Mouse (Mus musculus) left cerebral cortex, postnatal 10 days (tissue): ENCODE measurements at regions not wholly inside any gene's neighbourhood (a gene's known extent, or its start where the extent isn't known, plus 50 kb on each side); places are given as distances from the start of the nearest gene placed in this dataset.

ENCODE experiments used
- DNase-seq, 2 experiments: peaks; one replicate each; pipeline ENCODE4 v3.0.0; 2021 to 2022; ENCODE audit warnings: low spot score in 2 of 2, mixed read lengths in 1 of 2; ENCODE audit errors: extremely low spot score in 1 of 2
- intact Hi-C: fragments of 180-260 bp; cut with DNase I; formaldehyde crosslinking; loops from one replicate; pipeline ENCODE4 v1.15.1; 2025

DNA sequence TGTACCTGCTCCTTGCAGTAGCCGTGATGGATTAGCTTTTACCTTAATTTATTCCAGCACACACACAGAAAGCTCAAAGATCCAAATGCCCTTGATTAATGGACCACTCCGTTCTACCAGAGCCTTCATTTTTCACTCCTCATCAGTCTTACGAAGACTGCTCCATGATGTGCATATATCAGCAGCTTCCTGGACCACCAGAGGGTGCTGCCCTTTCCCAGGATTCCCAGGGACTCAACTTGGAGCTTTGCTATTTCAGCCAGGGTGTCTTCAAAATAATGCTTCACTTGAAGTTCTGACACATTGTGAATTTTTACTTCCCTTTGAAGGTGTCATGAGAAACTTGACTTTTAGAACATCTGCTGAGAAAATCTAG lies 467.8 kb upstream of the Adamts9 start:
- DNase-seq: no peak
- intact Hi-C loops: no loop called here

DNA sequence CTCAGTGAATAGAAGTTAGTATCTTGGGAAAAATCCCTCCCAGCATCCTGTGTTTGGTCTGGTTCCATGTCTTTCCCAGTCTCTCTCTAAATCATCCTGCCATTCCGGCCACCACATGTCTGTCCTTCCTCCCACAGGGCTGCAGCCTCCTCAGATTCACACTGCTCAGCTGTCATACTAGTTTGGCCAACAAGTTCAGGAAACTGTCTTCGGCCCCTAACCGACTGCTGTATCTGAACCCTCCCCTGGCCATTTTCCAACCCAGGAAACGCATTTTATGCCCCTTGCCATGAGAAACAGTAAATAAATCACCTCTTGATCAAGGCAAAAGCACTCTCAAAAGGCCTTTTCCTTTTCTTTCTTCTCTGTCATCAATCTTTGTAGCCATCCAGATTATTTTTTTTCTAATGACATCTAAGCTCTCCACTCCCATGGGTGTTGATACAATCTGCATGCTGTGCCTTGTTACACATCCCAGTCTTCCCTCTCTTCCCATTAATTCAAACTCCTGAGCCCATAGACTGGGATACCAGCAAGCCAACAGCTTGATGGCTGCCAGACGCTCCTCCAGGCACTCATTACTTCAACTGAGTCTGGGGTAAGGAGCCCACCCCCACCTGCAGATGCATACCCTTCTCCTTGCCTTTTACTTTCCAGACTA lies 467.3 kb upstream of the Adamts9 start:
- intact Hi-C loops: no loop called here
- DNase-seq: no peak

DNA sequence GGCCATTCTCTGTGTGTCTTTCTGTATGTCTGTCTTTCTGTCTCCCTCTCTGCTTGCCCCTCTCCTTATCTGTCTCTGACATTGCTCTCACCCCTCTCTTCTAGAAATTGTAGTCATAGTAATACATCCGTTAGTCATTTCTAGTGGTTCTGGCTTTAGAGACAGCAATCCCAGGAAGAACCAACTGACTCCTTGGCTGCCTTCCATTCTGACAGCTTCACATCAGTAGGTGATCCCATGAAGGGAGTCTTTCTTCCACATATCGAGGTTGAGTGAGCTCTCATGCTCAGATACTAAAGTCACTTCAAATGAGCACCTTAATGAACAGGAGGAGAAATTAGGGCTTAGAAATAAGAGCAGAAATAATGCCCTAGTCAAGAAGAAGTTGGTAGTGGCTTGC lies 455.3 kb upstream of the Adamts9 start:
- intact Hi-C loops: no loop called here
- no peak for DNase-seq

DNA sequence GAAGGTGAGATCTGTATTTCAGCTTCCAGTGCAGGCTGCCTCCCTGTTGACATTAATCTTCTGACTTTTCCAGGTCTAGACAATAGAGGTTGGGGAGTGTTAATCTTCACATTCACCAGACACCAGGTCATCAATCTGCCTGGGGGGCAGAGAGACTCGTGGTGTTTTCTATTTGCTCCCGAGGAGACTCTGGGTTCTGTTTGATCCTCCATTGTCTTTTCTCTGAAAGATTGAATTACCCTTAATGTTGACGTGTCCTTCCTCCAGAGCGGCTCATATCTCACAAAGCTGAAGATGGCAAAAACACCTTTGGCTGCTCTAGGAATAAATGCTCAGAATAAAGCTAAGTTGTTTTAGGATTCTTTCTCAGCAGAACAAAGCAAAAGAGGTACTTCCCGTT lies 453.8 kb upstream of the Adamts9 start:
- DNase-seq: no peak
- intact Hi-C loops: no loop called here

DNA sequence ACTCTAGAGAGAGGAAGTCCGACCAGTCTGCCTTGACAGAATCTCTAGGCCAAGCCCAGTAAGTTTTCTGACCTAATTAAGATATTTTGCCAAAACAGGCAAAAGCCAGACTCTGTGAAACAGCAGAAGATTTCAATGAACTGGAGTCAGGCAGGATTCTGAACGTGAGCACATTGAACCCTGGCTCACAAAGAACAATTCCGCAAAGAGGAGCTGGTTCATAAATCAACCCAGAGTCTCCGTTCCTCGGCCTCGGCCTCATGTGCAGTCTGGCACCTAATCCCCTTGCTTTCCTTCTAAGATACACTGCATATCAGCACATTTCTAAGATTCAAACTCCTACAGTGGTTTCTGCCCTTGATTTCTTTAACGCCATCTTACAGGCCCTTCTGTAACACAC lies 452.7 kb upstream of the Adamts9 start:
- DNase-seq: no peak
- intact Hi-C loops: no loop called here

DNA sequence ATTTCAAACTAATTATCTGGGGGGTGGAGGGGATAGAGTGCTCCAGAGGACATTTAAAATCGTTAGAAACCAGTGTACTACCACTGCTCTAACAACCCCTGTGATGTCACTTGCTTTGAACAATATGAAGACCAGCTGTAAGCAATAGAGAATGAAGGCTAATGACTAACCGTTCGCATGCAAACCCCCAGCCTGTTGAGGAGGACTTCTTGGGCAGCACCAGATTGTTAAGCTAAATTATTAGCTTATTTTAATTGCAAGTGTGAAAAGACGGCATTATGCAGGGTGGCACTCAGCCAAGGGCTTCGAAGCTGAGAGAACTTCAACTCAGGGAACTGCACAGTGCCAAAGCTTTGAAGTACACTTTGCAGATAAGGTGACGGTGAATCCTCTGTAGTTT lies 452.0 kb upstream of the Adamts9 start:
- DNase-seq: peak; percentile 14 to 40
- intact Hi-C loops: no loop called here

DNA sequence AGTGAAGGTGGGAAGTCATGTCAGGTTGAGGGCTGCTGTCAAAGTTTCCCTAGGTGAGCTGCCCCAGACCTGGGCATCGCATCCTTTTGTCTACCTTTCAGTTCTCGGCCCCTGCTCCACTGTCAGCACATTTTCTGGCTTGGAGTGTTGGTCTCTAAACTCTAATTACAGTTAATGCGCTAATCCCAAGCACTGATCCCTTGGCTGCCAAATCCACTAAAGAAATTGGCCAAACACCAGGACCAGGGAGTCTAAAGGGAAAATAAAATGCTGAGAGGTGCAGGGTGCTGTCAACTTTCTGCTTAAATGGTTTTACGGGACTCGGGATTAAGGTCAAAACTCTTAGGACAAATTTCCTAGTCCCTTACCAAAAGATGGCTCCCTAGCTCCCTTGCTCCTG lies 450.3 kb upstream of the Adamts9 start:
- intact Hi-C loops: no loop called here
- DNase-seq: no peak

DNA sequence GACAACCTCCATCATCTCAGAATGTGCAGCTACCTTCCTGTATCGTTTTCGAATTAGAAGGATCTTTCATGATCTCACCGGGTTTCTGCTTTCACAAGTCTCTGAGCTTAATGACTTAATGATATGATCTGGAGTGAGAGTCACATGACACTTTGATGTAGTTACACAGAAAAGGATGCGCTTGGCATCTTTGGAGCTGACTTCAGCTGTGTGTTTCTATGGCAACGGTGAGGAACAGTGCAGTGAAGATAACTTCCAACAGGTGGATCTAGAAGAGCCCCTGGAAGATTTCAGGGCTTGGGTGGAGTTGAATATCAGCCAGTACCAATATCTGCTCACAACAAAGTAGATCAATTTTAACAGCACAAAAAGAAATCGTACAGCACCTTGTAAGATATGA lies 449.1 kb upstream of the Adamts9 start:
- no peak for DNase-seq
- intact Hi-C loops: no loop called here

DNA sequence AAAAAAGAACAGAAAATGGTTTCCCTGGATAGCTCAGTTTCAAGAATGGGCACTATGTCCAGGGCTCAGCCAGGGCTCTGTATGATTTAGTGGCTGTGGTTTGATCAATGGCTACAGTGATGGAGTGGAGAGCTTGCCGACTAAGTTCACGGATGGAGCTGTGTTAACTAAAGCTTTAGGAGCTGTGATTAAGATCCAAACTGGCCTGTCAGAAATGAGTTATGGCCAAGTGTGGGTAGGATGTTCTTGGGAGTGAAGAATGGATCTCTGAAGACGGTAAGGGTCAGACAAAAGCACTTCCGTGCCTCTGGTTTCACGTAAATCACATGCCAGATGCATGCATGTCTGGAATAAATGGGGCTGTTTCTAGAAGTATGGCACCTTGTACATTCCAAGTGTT lies 447.9 kb upstream of the Adamts9 start:
- intact Hi-C loops: no loop called here
- no peak for DNase-seq

DNA sequence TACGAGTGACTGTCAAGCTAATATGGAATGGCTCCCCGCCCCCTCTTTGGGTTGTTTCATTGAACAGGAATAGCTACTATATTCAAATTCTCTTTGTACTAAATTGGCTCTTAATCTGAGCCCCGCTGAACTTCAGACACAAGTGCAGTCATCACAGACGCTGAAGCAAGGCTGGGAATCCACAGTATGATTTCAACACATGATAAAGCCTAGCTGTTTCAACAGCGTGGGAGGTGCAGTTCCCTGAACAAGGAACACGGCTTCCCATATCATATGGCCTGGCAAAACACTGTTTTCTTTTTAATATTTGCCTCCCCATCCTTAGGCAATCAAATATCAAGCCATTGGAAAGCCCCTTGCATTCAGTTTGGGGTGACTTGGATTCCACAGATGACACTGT lies 428.0 kb upstream of the Adamts9 start:
- DNase-seq: no peak
- intact Hi-C loops: no loop called here

DNA sequence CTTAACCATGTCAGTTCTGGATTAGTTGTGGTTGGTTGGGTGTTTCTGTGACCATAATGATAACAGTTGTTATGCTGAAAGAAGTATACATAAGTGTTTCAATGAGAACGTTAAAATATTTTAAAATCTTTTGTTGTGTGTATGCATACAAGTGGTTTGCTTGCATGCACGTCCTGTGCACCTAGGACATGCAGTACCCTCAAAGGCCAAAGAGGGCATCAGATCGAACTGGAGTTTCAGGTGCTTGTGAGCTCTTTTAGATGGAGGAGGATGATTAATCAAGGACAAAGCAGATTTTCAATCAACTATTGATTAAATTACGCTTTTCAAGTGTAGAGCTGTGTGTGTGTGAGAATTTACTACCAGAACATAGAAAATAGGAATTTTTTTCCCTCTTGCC lies 420.6 kb upstream of the Adamts9 start:
- DNase-seq: no peak

DNA sequence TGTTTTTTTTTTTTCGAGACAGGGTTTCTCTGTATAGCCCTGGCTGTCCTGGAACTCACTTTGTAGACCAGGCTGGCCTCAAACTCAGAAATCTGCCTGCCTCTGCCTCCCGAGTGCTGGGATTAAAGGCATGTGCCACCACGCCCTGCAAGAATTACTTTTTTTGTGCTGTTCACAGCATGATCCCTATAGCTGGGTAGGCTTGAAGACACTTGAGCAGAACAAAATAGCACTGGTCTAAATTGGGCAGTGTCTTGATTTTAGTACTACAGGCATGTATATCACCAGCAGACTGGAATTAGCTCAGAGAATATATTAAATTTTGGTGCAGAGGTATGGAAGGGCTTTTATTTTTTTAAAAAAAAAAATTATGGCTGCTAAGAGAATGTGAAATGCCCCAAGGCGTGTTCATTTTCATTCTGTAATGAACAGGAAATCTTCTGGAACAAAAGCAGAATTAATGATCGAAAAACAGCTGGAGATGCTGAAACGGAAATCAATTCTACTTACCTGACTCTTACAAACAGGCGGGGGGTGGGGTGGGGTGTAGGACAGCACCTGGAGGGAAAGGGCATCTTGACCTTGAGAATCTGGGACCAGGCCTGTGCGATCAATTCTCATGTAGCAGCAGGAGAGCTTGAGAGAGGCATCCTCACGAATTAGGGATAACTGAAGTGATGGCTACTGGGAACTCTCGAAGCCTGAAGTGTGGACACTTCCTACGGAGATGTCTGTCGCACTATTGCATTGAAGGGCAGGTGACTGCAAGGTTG lies 410.2 kb upstream of the Adamts9 start:
- DNase-seq: no peak
- intact Hi-C loops: no loop called here

More for the DNA sequence above, 420.6 kb upstream of the Adamts9 start:
- intact Hi-C loops: no loop called here

DNA sequence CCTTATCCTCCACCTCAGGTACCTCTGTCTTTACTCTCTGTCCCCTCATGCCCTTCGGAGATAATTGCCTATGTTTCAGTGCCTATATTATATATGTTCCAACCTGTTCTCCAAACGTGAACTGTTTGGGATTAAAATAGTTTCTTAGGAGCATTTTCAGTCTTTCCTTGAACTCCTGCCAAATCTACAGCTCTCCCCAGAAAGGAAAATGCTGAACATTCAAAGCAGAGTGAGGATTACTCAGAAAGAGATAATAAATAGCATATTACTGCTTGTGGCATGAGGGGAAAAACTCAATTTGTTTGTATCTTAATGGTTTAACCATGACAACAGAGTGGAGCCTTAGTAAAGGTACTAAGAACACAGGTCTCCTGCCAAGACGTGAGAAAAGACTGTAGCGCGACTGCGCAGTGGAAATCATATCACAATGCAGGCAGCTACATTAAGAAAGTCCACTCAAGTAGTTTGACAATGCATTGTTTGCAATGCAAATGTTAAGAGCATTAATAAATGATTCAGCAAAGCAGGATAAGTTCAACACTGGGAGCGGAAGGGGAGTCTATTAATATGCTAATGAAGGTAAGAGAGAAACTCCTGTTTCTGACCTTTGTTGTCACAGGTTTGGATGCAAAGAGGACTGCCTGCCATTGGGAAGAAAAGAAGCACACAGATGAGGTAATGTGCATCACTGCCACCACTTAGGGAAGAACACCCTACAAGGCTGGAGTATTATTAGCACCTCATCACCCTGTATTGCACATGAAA lies 406.8 kb upstream of the Adamts9 start:
- DNase-seq: peak in 1 of 2 experiments; percentile 12
- intact Hi-C loops: loop anchor here (10.0 kb wide), 1 partner anchor 785 kb away; no protein-coding TSS in a partner anchor

DNA sequence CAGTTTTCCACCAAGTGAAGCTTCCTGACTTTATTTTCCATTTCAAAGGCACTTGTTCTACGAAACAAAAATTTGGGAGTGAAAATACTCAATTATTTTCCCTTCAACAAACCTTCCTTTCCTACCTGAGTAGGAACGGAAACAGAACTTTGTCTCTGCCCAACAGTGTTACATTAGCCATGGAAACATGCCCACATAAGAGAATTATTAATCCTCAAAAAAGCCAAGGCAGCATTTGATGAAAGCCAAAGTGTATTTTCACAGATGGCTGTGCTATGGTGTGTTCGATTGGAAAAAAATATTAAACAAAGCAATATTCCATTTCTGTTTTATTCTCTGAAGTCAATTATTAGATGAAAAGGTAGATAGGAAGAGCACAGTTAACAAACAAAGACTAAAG lies 404.8 kb upstream of the Adamts9 start:
- intact Hi-C loops: loop anchor here (10.0 kb wide), 1 partner anchor 783 kb away; no protein-coding TSS in a partner anchor
- DNase-seq: no peak

DNA sequence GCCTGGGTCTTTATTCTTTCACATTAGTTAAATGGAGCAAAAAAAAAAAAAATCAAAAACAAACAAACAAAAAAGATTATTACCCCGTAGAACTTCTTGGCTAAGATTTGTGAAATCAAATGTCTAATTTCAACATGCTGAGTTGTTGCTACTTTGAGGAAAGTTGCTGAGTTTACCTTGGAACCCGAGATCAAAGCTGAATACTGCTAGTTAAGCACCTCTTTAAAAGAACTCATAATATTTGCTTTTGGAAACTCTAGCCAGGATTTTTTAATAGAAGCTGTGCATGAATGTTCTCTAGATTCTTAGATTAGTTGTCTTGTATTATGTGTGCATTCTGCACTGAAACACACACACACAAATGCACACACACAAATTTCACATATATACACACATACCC lies 385.4 kb upstream of the Adamts9 start:
- intact Hi-C loops: no loop called here
- DNase-seq: no peak

DNA sequence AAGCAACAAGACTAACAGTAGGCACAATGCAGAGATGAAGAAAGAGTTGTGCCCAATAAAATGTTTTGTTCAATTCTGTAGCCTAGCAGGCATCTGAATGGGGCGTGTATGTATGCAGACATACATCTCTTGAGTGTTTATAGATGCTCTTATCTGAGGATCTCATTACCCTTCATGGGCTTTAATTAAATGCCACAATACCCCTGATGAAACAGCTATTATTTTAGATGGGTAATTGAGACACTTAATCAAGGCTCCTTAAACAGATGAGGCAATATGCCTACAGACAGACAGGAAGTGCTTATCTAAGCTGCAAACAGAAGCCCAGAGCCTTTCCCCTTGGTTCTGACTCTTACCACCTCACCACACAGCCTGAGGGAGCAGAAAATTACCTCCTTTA lies 384.6 kb upstream of the Adamts9 start:
- intact Hi-C loops: no loop called here

DNA sequence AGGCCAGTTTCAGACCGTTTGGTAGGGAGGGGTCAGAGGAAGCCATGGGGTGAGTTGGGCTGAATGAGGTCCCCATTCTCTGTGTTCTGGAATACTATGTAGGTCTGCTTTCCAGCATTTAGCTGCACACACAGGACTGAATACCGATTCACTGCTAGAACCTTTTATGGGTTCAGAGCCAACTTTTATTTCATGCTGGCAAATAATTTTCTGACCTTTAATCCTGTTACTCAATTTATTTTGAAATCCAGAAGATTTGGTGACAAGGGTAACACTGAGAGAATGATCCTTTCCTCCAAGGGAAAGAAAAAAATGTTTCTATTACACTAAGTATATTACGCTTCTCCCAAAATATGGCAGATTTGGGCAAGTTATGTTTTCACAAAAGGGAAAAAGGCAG lies 380.6 kb upstream of the Adamts9 start:
- intact Hi-C loops: no loop called here
- no peak for DNase-seq

More for the DNA sequence above, 384.6 kb upstream of the Adamts9 start:
- DNase-seq: no peak

DNA sequence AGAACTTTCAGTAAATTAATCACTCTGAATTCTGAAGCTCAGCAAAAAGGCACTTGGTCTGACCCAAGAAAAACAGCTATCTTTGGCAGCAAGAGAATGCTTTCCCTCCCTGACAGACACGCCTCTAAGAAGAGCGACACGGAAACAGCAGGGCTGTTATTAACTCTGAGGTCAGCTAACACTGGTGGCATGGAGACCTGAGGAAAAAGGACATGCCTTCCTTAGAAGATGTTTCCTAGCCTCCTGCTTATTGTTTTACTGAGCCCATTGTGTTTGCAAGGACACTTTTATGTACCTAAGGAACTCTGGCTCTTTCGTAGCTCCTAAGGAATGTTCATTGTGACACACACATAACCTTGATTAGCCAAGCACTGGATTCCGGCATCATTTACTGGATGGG lies 371.3 kb upstream of the Adamts9 start:
- peak in 1 of 2 experiments; percentile 22 for DNase-seq
- intact Hi-C loops: no loop called here

DNA sequence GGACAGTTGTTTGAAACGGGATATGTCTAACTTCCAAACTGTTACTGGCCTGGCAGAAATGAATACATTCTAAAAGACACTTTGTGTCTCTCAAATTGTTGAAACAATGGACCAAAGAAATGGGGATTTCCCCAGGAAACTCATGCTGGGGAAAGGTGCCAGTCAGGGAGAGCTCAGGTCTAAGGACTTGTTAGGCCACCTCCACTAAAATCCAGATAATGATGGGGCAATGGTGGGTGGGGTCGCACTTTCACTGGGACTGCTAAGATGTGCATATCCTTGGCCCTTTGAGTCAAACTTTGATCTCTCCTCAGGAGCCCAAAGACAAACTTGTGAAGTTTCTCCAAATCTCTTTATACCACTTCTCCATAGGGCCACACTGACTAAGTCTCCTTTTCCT lies 361.9 kb upstream of the Adamts9 start:
- intact Hi-C loops: no loop called here
- no peak for DNase-seq

DNA sequence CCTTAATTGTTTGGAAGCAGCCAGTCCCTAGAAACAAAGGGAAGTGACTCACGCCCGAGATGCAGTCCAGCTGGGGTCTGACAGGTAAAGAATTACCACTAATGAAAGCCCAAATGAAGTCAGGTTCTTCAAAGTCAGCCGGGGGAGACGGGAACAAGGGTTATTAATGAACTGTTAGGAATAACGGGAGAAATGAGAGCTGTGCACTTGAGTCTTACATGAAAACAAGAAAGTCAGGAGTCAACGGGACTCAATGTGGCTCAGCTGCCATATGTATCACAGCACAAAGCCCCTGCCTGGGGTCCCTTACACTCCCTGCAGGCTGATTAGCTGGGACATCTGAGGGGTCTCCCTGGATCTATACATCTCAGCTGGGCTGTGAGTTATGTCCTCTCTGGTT lies 354.7 kb upstream of the Adamts9 start:
- intact Hi-C loops: no loop called here
- no peak for DNase-seq
